Mouse (Mus musculus) right cerebral cortex, postnatal 10 days (tissue): ENCODE results near the gene Ang5.
"Not testable (repeated sequence)": the region's sequence is repeated elsewhere in the genome, so short reads cannot be mapped to it uniquely, and the experiment has no call there.

Experiments
- DNase-seq, 2 experiments: peaks; one replicate each; pipeline ENCODE4 v3.0.0; 2021; ENCODE audit warnings: low spot score in 2 of 2

The Ang5 gene

GRCm38 (mm10) chr14:43956769-43957168 is at the start of gene Ang5:
TSS of gene Ang5 (plus strand) at chr14:43957069.
- DNase-seq: not testable (repeated sequence)

- DNase-seq: not testable (repeated sequence)
Measured at GRCm38 (mm10) chr14:43918214-43918613, 38.7 kb upstream of the Ang5 start.

- DNase-seq: not testable (repeated sequence)
Measured at GRCm38 (mm10) chr14:43923459-43923858, 33.4 kb upstream of the Ang5 start, which contains the start of gene Ear10. TSS of gene Ear10 (minus strand) at chr14:43923559.

GRCm38 (mm10) chr14:43924688-43925403 is 32.0 kb upstream of the Ang5 start, which contains the start of gene Gm8113:
TSS of gene Gm8113 (plus strand) at chr14:43925390.
- peak; percentile 57 to 67 for DNase-seq

- DNase-seq: not testable (repeated sequence)
Measured at GRCm38 (mm10) chr14:43925404-43925950, 31.4 kb upstream of the Ang5 start.

GRCm38 (mm10) chr14:43932991-43933390 is 23.9 kb upstream of the Ang5 start:
- DNase-seq: peak; percentile 34 to 35

GRCm38 (mm10) chr14:43933399-43933798 is 23.5 kb upstream of the Ang5 start:
- DNase-seq: not testable (repeated sequence)

GRCm38 (mm10) chr14:43953382-43953781 is 3.5 kb upstream of the Ang5 start:
- not testable (repeated sequence) for DNase-seq

GRCm38 (mm10) chr14:43955074-43955473 is 1.8 kb upstream of the Ang5 start:
- DNase-seq: not testable (repeated sequence)

- no peak for DNase-seq
Measured at GRCm38 (mm10) chr14:43983454-43983853, 26.6 kb downstream of the Ang5 start.

- DNase-seq: peak; percentile 33 to 59
Measured at GRCm38 (mm10) chr14:43983897-43984296, 27.0 kb downstream of the Ang5 start.

- no peak for DNase-seq
Measured at GRCm38 (mm10) chr14:43986147-43986546, 29.3 kb downstream of the Ang5 start.

GRCm38 (mm10) chr14:43987404-43987803 is 30.5 kb downstream of the Ang5 start:
- peak; percentile 71 to 80 for DNase-seq

GRCm38 (mm10) chr14:43998455-43999000 is 41.7 kb downstream of the Ang5 start:
- DNase-seq: not testable (repeated sequence)

- DNase-seq: no peak
Measured at GRCm38 (mm10) chr14:44001600-44001999, 44.7 kb downstream of the Ang5 start.

GRCm38 (mm10) chr14:44002169-44002568 is 45.3 kb downstream of the Ang5 start, which contains the start of gene Ang6:
TSS of gene Ang6 (minus strand) at chr14:44002269.
- no peak for DNase-seq

GRCm38 (mm10) chr14:44008021-44008420 is 51.2 kb downstream of the Ang5 start:
- not testable (repeated sequence) for DNase-seq

GRCm38 (mm10) chr14:44009686-44010085 is 52.8 kb downstream of the Ang5 start:
- DNase-seq: not testable (repeated sequence)
